Mouse (Mus musculus) ES-Bruce4 (cell line): Measurements from ENCODE around the gene Dpf3. TPM values are rescaled to one million over a fixed set of nuclear protein-coding genes. Genes with fewer than 3 reads are reported as not detected.

Experiments used
- H3K27ac ChIP-seq: 2 replicates; pipeline ENCODE4 v1.5.1; 2012; ENCODE audit warnings: low read length, inconsistent platforms; ENCODE audit not compliant: insufficient read depth
- H3K27me3 ChIP-seq: 2 replicates; pipeline ENCODE4 v1.6.1; 2012; ENCODE audit warnings: mild to moderate bottlenecking, low read length, inconsistent platforms; ENCODE audit not compliant: control insufficient read depth, poor library complexity, insufficient read depth, severe bottlenecking
- H3K36me3 ChIP-seq: 2 replicates; pipeline ENCODE4 v1.6.1; 2012; ENCODE audit warnings: inconsistent platforms, mild to moderate bottlenecking, low read length, moderate library complexity; ENCODE audit not compliant: control insufficient read depth, poor library complexity, insufficient read depth, severe bottlenecking
- H3K4me1 ChIP-seq: one replicate; pipeline ENCODE4 v1.8.1; 2011; ENCODE audit warnings: low read length; ENCODE audit not compliant: control insufficient read depth, insufficient read depth
- H3K4me3 ChIP-seq: 2 replicates; pipeline ENCODE4 v1.5.1; 2011; ENCODE audit warnings: low read depth, mild to moderate bottlenecking, low read length
- H3K9ac ChIP-seq: 2 replicates; pipeline ENCODE4 v1.6.1; 2012; ENCODE audit warnings: low read depth, mild to moderate bottlenecking, inconsistent platforms; ENCODE audit not compliant: poor library complexity, severe bottlenecking
- H3K9me3 ChIP-seq: replicated peaks from 2 replicates; pipeline ENCODE4 v1.6.1; 2012; ENCODE audit warnings: mild to moderate bottlenecking, low read length, inconsistent platforms; ENCODE audit not compliant: control insufficient read depth, poor library complexity, insufficient read depth, severe bottlenecking
- CTCF ChIP-seq: IDR thresholded peaks from one replicate; pipeline ENCODE4 v1.8.1; 2011; ENCODE audit warnings: low read depth, low read length
- EP300 ChIP-seq: IDR thresholded peaks from 2 replicates; pipeline ENCODE4 v1.6.1; 2011; ENCODE audit warnings: low read depth, low read length; ENCODE audit not compliant: insufficient read depth
- POLR2A ChIP-seq: IDR thresholded peaks from one replicate; pipeline ENCODE4 v1.8.1; 2011; ENCODE audit warnings: low read length; ENCODE audit not compliant: insufficient read depth
- polyA plus RNA-seq: library from polyadenylated mRNA; stranded (reverse); fragments of >200 nt; gene quantifications from 2 replicates; pipeline ENCODE4 v1.2.4, GENCODE M21; 2011; ENCODE audit warnings: low read depth; ENCODE audit not compliant: missing spikeins, insufficient read depth, insufficient read length

Gene Dpf3
- polyA plus RNA-seq, 1 experiment, result not detected

DNA sequence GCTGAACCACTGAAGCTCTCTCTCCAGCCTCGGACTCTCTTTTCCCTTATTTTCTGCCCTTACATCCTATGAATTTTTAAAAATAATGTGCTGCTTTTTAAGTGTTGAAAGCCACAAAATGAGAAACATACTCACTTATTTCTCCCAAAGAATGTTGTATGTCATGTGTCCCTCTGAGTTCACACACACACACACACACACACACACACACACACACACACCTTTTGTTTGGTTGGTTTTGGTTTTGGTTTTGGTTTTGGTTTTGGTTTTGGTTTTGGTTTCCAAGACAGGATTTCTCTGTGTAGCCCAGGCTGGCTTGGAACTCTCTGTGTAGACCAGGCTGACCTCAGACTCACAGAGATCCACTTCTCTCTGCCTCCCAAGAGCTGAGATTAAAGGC lies 37.0 kb downstream of the Dpf3 start:
- TF ChIP-seq EP300 (no peak), POLR2A (no peak), CTCF (no peak)
- H3K27ac ChIP-seq, result no peak overlapping the region

DNA sequence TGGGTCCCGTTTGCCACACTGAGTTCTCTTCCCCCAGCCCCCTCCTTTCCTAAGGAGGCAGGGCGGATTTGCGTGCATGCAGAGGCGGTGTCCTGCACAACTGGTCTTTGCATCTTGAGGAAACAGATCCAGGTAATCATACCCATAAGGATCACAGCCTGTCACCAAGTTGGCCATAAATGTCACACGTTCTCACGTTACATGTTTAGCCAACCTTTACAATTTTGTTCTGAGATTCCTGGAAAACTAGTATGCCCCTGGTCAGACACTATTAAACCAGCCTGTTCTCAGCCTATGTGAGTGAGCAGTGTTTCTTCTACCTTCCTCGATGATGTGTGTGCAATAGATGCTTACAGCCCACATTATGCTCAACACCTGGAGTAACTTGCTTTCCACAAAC lies 38.3 kb downstream of the Dpf3 start:
- no peak overlapping the region for H3K27ac ChIP-seq
- H3K4me3 ChIP-seq, result no peak overlapping the region
- H3K27me3 ChIP-seq, result no peaks in the 10 kb centered on the region
- H3K4me1 ChIP-seq, result no peaks in the 10 kb centered on the region
- H3K36me3 ChIP-seq, result no peaks in the 10 kb centered on the region
- H3K9me3 ChIP-seq, result no peaks in the 10 kb centered on the region
- TF ChIP-seq EP300, result no peak
- TF ChIP-seq CTCF, result no peak
- H3K9ac ChIP-seq, result no peak overlapping the region

More for the DNA sequence above, 37.0 kb downstream of the Dpf3 start:
- H3K36me3 ChIP-seq, result no peaks in the 10 kb centered on the region
- no peaks in the 10 kb centered on the region for H3K27me3 ChIP-seq
- no peak overlapping the region for H3K9ac ChIP-seq
- no peak overlapping the region for H3K4me3 ChIP-seq
- no peaks in the 10 kb centered on the region for H3K9me3 ChIP-seq
- H3K4me1 ChIP-seq, result no peaks in the 10 kb centered on the region

DNA sequence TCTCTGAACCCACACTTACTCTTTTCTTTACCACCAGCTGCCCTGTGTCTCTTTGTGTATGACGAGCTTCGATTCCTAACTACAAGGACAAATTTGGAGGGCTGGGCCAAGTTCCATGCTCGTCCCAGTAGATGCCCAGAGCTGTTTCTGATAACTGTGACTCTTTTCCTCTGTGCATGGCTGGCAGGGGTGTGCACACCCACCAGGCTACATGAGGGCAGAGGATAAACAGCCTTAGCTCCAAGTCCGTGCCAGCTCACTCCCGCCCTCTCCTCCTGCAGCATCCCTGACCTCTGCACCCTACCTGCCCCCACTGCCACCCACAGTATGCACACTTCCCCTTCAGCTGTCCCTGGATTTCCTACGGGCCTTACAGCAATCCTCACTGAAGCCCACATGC lies 41.9 kb downstream of the Dpf3 start:
- Histone ChIP-seq H3K4me3 (no peak overlapping the region), H3K9ac (no peak overlapping the region), H3K4me1 (no peaks in the 10 kb centered on the region), H3K27me3 (no peaks in the 10 kb centered on the region), H3K9me3 (no peaks in the 10 kb centered on the region), H3K27ac (no peak overlapping the region), H3K36me3 (no peaks in the 10 kb centered on the region)
- TF ChIP-seq EP300 (no peak), POLR2A (no peak), CTCF (no peak)

DNA sequence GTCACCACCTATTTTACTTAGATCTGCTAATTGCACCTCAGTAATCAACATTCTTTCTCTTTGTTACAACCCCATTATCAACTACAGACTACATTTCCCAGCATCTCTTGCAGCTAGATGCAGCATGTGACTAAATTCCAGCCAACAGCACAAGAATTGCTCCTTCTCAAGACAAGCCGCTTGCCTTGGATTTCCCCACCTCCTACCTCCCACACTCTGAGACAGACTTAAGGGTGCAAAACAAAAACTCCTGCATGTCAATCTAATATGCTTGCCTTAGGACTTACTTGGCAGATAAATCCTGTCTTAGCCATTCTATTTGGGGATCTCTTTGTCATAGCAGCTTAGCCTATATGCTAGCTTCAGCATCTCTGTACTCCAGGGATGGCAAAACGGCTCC lies 43.1 kb downstream of the Dpf3 start:
- Histone ChIP-seq H3K4me3 (no peak overlapping the region), H3K27me3 (no peaks in the 10 kb centered on the region), H3K4me1 (no peaks in the 10 kb centered on the region), H3K27ac (no peak overlapping the region), H3K36me3 (no peaks in the 10 kb centered on the region), H3K9ac (no peak overlapping the region), H3K9me3 (no peaks in the 10 kb centered on the region)
- TF ChIP-seq POLR2A (no peak), EP300 (no peak), CTCF (no peak)

DNA sequence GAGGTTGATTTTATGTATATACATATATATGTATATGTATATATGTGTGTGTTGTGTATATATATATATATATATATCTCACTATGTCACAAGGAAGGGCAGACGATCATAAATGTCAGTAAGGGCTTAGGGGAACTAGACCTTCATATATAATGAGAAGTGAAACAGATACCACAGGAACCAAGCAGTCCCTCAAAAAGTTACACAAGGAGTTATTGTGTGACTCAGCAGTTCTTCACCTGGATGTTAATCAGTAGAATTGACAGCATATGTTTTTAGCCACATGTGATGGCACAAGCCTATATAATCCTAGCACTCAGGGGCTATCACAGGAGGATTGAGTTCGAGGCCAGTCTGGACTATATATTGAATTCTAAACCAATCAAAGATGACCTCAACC lies 49.5 kb downstream of the Dpf3 start:
- H3K27me3 ChIP-seq, result no peaks in the 10 kb centered on the region

DNA sequence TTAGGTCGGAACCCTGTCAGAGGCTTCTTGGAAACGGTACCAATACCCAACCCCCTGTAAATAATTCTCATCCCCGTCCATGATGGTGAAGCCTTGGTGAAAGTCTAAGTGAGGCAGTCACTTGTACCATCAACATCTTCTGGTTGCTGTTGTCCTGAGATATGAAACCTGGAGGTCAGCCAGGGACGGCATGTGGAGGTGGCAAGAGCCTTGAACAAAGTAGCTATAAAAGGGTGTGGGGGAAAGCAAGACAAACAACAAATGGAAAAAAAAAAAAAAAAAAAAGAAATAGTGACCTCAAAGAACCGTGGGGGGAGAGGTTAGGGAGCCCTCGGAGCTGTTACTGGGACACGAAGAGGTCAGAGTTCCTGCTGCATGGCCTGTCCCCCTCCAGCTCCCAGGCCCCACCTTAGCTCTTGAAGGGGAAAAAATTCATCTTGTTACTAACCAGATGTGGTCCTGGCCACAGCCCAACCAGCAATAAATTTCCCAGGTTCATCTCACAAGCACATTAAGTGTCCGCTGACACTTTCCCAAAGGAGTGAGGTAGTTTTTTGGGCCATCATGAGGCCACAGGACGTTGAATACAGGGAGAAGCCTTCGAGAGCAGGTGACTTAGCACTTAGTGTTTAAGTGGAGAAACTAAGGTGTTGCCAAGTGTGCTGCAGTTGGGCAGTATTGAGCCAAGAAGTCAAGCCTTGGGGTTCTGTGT lies 53.4 kb downstream of the Dpf3 start:
- H3K4me3 ChIP-seq, result no peak overlapping the region
- H3K9me3 ChIP-seq, result no peaks in the 10 kb centered on the region
- no peaks in the 10 kb centered on the region for H3K4me1 ChIP-seq
- H3K9ac ChIP-seq, result no peak overlapping the region
- H3K36me3 ChIP-seq, result no peaks in the 10 kb centered on the region
- no peak overlapping the region for H3K27ac ChIP-seq
- no peaks in the 10 kb centered on the region for H3K27me3 ChIP-seq
- TF ChIP-seq EP300 (no peak), POLR2A (no peak), CTCF (no peak)

More for the DNA sequence above, 49.5 kb downstream of the Dpf3 start:
- H3K27ac ChIP-seq, result no peak overlapping the region
- no peak overlapping the region for H3K4me3 ChIP-seq
- no peak overlapping the region for H3K9ac ChIP-seq
- no peaks in the 10 kb centered on the region for H3K4me1 ChIP-seq
- no peaks in the 10 kb centered on the region for H3K9me3 ChIP-seq
- no peaks in the 10 kb centered on the region for H3K36me3 ChIP-seq
- TF ChIP-seq CTCF (no peak), EP300 (no peak)
